Mouse (Mus musculus) cerebellum, adult 2 months (tissue): ENCODE measurements at regions not wholly inside any gene's neighbourhood (a gene's known extent, or its start where the extent isn't known, plus 50 kb on each side); places are given as distances from the start of the nearest gene placed in this dataset.

Experiments used
- CTCF ChIP-seq: fragments of 200-500 bp; IDR thresholded peaks from 2 replicates; pipeline ENCODE4 v1.5.1; 2011; ENCODE audit warnings: low read depth, mild to moderate bottlenecking, control low read depth, low read length, moderate library complexity, borderline replicate concordance; ENCODE audit not compliant: insufficient read depth
- POLR2A ChIP-seq: fragments of 200-500 bp; IDR thresholded peaks from 2 replicates; pipeline ENCODE4 v1.6.1; 2011; ENCODE audit warnings: low read length, control low read depth, borderline replicate concordance; ENCODE audit not compliant: insufficient read depth

DNA sequence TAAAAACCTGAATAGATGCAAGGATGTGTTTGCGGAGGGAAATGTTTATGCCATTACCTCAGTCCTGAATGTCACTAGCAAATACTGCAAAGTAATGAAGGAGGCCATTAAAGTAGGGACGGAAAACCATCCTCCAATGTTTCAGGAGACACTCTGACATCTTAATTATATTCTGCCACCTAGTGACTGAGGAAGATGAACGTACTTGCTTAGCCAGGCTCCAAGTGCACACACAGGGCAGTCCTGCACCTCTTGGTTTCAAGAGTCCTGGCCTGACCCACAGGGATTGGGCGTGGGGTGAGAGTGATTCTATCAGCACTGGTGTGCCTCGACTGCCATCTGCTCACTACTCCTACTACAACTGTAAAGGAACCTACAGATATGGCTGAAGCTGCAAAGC is 85.3 kb upstream of the Slc44a1 start:
- TF ChIP-seq CTCF (peak; percentile 46; the same call in 1 of the 2 replicates), POLR2A (no peak)
